Mouse (Mus musculus) cortical plate, adult 2 months (tissue): Measurements from ENCODE around the gene Slc7a8. TPM values are rescaled to one million over a fixed set of nuclear protein-coding genes. Genes with fewer than 3 reads are reported as not detected.

Experiments used
- H3K27ac ChIP-seq: fragments of 200-500 bp; 2 replicates; pipeline ENCODE4 v1.5.1; 2012; ENCODE audit warnings: low read length, control low read depth, inconsistent platforms; ENCODE audit not compliant: insufficient read depth
- H3K4me1 ChIP-seq: fragments of 200-500 bp; 2 replicates; pipeline ENCODE4 v1.6.1; 2011; ENCODE audit warnings: low read length; ENCODE audit not compliant: control insufficient read depth, insufficient read depth
- H3K4me3 ChIP-seq: fragments of 200-500 bp; 2 replicates; pipeline ENCODE4 v1.5.1; 2011; ENCODE audit warnings: mild to moderate bottlenecking, low read length, control low read depth; ENCODE audit not compliant: insufficient read depth
- CTCF ChIP-seq: fragments of 200-500 bp; IDR thresholded peaks from 2 replicates; pipeline ENCODE4 v1.5.1; 2011; ENCODE audit warnings: mild to moderate bottlenecking, control low read depth, low read length; ENCODE audit not compliant: insufficient read depth; ENCODE audit errors: extremely low read depth
- POLR2A ChIP-seq: fragments of 200-500 bp; IDR thresholded peaks from 2 replicates; pipeline ENCODE4 v1.6.1; 2011; ENCODE audit warnings: mild to moderate bottlenecking, low read length, control low read depth; ENCODE audit not compliant: insufficient read depth; ENCODE audit errors: extremely low read depth
- polyA plus RNA-seq: library from polyadenylated mRNA; depleted of rRNA; stranded (reverse); fragments of >200 nt; gene quantifications from 2 replicates; pipeline ENCODE4 v1.2.3, GENCODE M21; 2012

Slc7a8 gene
- polyA plus RNA-seq, 1 experiment: 54.7 TPM

GRCm38 (mm10) chr14:54727565-54727964, 54.2 kb downstream of the Slc7a8 start:
- Histone ChIP-seq H3K27ac (no peak overlapping the region), H3K4me3 (no peak overlapping the region), H3K4me1 (peaks cover 4% of the 10 kb centered on the region; the same call in 1 of the 2 replicates)
- TF ChIP-seq CTCF (no peak), POLR2A (no peak)

- Histone ChIP-seq H3K4me1 (no peaks in the 10 kb centered on the region; the same call in 1 of the 2 replicates), H3K4me3 (no peak overlapping the region), H3K27ac (no peak overlapping the region)
- TF ChIP-seq POLR2A: no peak
- TF ChIP-seq CTCF: no peak
Measured at GRCm38 (mm10) chr14:54724049-54724448, 57.7 kb downstream of the Slc7a8 start.

- TF ChIP-seq CTCF (no peak), POLR2A (no peak)
- Histone ChIP-seq H3K27ac (no peak overlapping the region), H3K4me3 (no peak overlapping the region), H3K4me1 (no peaks in the 10 kb centered on the region)
Measured at GRCm38 (mm10) chr14:54721711-54722110, 60.0 kb downstream of the Slc7a8 start.

- Histone ChIP-seq H3K4me3 (no peak overlapping the region), H3K4me1 (no peaks in the 10 kb centered on the region), H3K27ac (no peak overlapping the region)
- TF ChIP-seq POLR2A: no peak; the same call in 1 of the 2 replicates
- TF ChIP-seq CTCF: no peak
Measured at GRCm38 (mm10) chr14:54720654-54721350, 60.9 kb downstream of the Slc7a8 start.

- TF ChIP-seq CTCF (no peak), POLR2A (no peak)
- no peak overlapping the region for H3K4me3 ChIP-seq
- no peaks in the 10 kb centered on the region for H3K4me1 ChIP-seq
- no peak overlapping the region for H3K27ac ChIP-seq
Measured at GRCm38 (mm10) chr14:54720041-54720440, 61.7 kb downstream of the Slc7a8 start.

GRCm38 (mm10) chr14:54715402-54715801, 66.3 kb downstream of the Slc7a8 start:
- Histone ChIP-seq H3K4me1 (peaks cover 1% of the 10 kb centered on the region; the same call in 1 of the 2 replicates), H3K27ac (no peak overlapping the region), H3K4me3 (no peak overlapping the region)
- TF ChIP-seq POLR2A (no peak), CTCF (no peak)

GRCm38 (mm10) chr14:54714617-54715081, 67.1 kb downstream of the Slc7a8 start:
- H3K27ac ChIP-seq: no peak overlapping the region
- TF ChIP-seq POLR2A (no peak), CTCF (no peak)
- peak overlapping the region; percentile 44 for H3K4me3 ChIP-seq
- H3K4me1 ChIP-seq: peaks cover 1% of the 10 kb centered on the region; the same call in 1 of the 2 replicates

GRCm38 (mm10) chr14:54714121-54714520, 67.6 kb downstream of the Slc7a8 start:
- H3K27ac ChIP-seq: no peak overlapping the region
- peak overlapping the region; percentile 44 for H3K4me3 ChIP-seq
- peaks cover 1% of the 10 kb centered on the region; the same call in 1 of the 2 replicates for H3K4me1 ChIP-seq
- peak; percentile 66 for TF ChIP-seq CTCF
- no peak for TF ChIP-seq POLR2A

GRCm38 (mm10) chr14:54712861-54713260, 68.9 kb downstream of the Slc7a8 start:
- Histone ChIP-seq H3K27ac (no peak overlapping the region), H3K4me3 (no peak overlapping the region)
- no peak for TF ChIP-seq CTCF
- no peak for TF ChIP-seq POLR2A

GRCm38 (mm10) chr14:54712074-54712473, 69.7 kb downstream of the Slc7a8 start, which contains the start of gene Cebpe:
Gene Cebpe, minus strand, starts transcription at chr14:54712174.
- Histone ChIP-seq H3K4me3 (no peak within 1 kb of the TSS), H3K4me1 (peaks cover 1% of the 10 kb centered on the region; the same call in 1 of the 2 replicates), H3K27ac (no peak within 1 kb of the TSS)
- TF ChIP-seq CTCF (no peak), POLR2A (no peak)

More at GRCm38 (mm10) chr14:54712861-54713260, 68.9 kb downstream of the Slc7a8 start:
- H3K4me1 ChIP-seq: peaks cover 1% of the 10 kb centered on the region; the same call in 1 of the 2 replicates
